Mouse (Mus musculus): ENCODE measurements around the gene Khsrp. TPM values are rescaled to one million over a fixed set of nuclear protein-coding genes. Genes with fewer than 3 reads are reported as not detected.

The Khsrp gene
- polyA plus RNA-seq, 1 experiment, result 42.5 TPM

DNA sequence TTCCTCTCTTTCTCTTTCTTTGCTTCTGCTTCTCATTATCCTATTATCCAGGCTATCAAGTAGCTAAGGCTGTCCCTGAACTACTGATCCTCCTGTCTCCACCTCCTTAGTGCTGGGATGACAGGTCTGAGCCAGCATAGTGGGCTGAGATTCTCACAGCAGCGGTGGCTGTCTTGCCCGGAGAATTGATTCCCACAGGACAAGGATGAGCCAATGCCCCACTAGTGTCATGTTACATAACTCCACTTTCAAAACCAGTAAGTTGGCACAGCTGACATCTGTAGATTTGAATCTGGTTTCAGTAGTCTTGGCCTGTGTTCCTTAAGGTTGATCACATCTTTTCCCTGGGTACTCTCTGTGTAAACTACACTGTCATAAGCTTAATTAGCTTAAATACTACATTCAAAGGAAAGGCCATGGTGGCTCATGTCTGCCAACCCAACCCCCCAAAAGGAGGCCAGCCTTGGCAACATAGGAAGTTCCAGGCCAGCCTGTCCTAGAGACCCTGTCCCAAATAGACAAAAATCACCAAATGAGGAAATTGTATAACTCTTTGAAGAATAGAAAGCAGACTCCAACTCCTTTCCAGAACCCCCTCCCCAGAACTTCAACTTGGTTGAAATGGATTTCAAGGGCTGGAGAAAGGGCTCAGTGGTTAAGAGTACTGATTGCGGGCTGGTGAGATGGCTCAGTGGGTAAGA is 45.1 kb downstream of the Khsrp start:
- no peak for TF ChIP-seq TCF12 (IDR thresholded peaks at IDR 0.05; ENCODE audit: insufficient read depth, poor library complexity, severe bottlenecking)
- no peak for TF ChIP-seq MYOG (IDR thresholded peaks at IDR 0.05; ENCODE audit: control insufficient read depth in 1 of 3, insufficient read depth in 1 of 3, insufficient read length in 2 of 3, low read depth in 2 of 3)
- no peak for TF ChIP-seq REST (IDR thresholded peaks at IDR 0.05; ENCODE audit: insufficient read depth, insufficient read length)
- no peak for TF ChIP-seq CEBPB (IDR thresholded peaks at IDR 0.05; ENCODE audit: insufficient read depth, poor library complexity, severe bottlenecking)
- no peak for TF ChIP-seq SRF (IDR thresholded peaks at IDR 0.05; ENCODE audit: control insufficient read depth, insufficient read length, low read depth)
- TF ChIP-seq USF1 (IDR thresholded peaks at IDR 0.05; ENCODE audit: low read depth), result no peak
- no peak for TF ChIP-seq MYOD1 (IDR thresholded peaks at IDR 0.05; ENCODE audit: control insufficient read depth in 1 of 3, insufficient read length in 2 of 3, low read depth in 2 of 3)
- TF ChIP-seq POLR2A (IDR thresholded peaks at IDR 0.05; ENCODE audit: insufficient read length, low read depth), result no peak
- TF ChIP-seq POLR2AphosphoS2 (IDR thresholded peaks at IDR 0.05; ENCODE audit: insufficient read length, low read depth), result no peak
- no peak for TF ChIP-seq E2F4 (IDR thresholded peaks at IDR 0.05; ENCODE audit: insufficient read depth)
- no peak for TF ChIP-seq MAX (IDR thresholded peaks at IDR 0.05; ENCODE audit: low read depth)
- no peak for TF ChIP-seq TCF3 (IDR thresholded peaks at IDR 0.05; ENCODE audit: insufficient read length, low read depth)
- H3K79me2 ChIP-seq (ENCODE audit: control insufficient read depth, insufficient read depth), result peaks cover 11% of the 10 kb centered on the region
- H3ac ChIP-seq (ENCODE audit: control insufficient read depth, insufficient read length), result no peak overlapping the region
- H3K36me3 ChIP-seq (ENCODE audit: control insufficient read depth, insufficient read depth), result no peaks in the 10 kb centered on the region
- H3K4me2 ChIP-seq (ENCODE audit: low read depth), result no peak overlapping the region
- H3K27me3 ChIP-seq (ENCODE audit: control insufficient read depth, insufficient read depth, insufficient read length), result peaks cover 8% of the 10 kb centered on the region
- H3K4me3 ChIP-seq, result no peak overlapping the region

DNA sequence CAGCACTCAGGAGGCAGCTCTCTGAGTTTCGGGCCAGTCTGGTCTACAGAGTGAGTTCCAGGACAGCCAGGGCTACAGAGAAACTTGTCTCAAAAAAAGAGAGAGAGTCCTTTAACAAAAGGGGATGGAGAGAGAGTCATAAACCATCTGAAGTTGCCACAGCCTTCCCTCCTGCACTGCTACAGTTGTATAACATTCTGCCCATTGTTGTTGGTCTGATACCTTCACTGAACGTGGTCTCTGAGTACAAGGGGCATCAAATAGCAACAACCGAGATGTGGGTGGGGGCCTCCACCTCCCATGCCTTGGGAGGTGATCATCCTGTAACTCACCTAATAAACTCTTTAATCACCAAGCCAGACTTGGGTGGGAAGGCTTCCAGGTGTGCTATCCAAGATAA is 45.7 kb downstream of the Khsrp start:
- H3K36me3 ChIP-seq (ENCODE audit: control insufficient read depth, insufficient read depth), result no peaks in the 10 kb centered on the region
- no peak overlapping the region for H3K4me3 ChIP-seq
- H3ac ChIP-seq (ENCODE audit: control insufficient read depth, insufficient read length), result no peak overlapping the region
- H3K79me2 ChIP-seq (ENCODE audit: control insufficient read depth, insufficient read depth), result peaks cover 5% of the 10 kb centered on the region
- peaks cover 12% of the 10 kb centered on the region for H3K27me3 ChIP-seq (ENCODE audit: control insufficient read depth, insufficient read depth, insufficient read length)
- no peak for TF ChIP-seq USF1 (IDR thresholded peaks at IDR 0.05; ENCODE audit: low read depth)
- TF ChIP-seq SRF (IDR thresholded peaks at IDR 0.05; ENCODE audit: control insufficient read depth, insufficient read length, low read depth), result no peak
- TF ChIP-seq POLR2A (IDR thresholded peaks at IDR 0.05; ENCODE audit: insufficient read length, low read depth), result no peak
- no peak for TF ChIP-seq MAX (IDR thresholded peaks at IDR 0.05; ENCODE audit: low read depth)
- no peak for TF ChIP-seq MYOG (IDR thresholded peaks at IDR 0.05; ENCODE audit: control insufficient read depth in 1 of 3, insufficient read depth in 1 of 3, insufficient read length in 2 of 3, low read depth in 2 of 3)
- H3K4me2 ChIP-seq (ENCODE audit: low read depth), result no peak overlapping the region

DNA sequence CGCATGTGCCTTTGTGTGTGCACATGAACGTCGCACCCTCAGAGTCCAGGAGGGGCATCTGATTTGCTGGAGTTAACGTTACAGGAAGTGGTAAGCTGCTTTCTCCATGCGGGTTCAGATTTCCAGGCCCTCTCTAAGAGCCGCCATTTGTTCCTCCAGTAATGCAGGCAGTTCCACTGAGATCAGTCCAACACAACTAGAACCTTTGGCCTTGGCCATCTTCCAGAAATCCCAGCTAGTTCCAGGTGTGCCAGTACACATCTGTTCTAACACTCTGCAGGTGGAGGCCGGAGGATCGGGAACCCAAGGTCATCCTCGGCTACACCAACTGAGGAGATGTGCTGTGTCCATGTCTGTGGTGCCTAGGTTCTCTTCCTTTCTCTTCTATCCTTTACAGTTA is 46.4 kb downstream of the Khsrp start:
- Histone ChIP-seq H3K4me3 (no peak overlapping the region), H3K4me2 (ENCODE audit: low read depth) (no peak overlapping the region), H3K27me3 (ENCODE audit: control insufficient read depth, insufficient read depth, insufficient read length) (peaks cover 12% of the 10 kb centered on the region), H3K79me2 (ENCODE audit: control insufficient read depth, insufficient read depth) (no peaks in the 10 kb centered on the region), H3ac (ENCODE audit: control insufficient read depth, insufficient read length) (no peak overlapping the region), H3K36me3 (ENCODE audit: control insufficient read depth, insufficient read depth) (no peaks in the 10 kb centered on the region)
- no peak for TF ChIP-seq CEBPB (IDR thresholded peaks at IDR 0.05; ENCODE audit: insufficient read depth, poor library complexity, severe bottlenecking)
- no peak for TF ChIP-seq MYOG (IDR thresholded peaks at IDR 0.05; ENCODE audit: control insufficient read depth in 1 of 3, insufficient read depth in 1 of 3, insufficient read length in 2 of 3, low read depth in 2 of 3)
- TF ChIP-seq MAX (IDR thresholded peaks at IDR 0.05; ENCODE audit: low read depth), result no peak
- no peak for TF ChIP-seq TCF12 (IDR thresholded peaks at IDR 0.05; ENCODE audit: insufficient read depth, poor library complexity, severe bottlenecking)
- TF ChIP-seq POLR2A (IDR thresholded peaks at IDR 0.05; ENCODE audit: insufficient read length, low read depth), result no peak
- TF ChIP-seq MYOD1 (IDR thresholded peaks at IDR 0.05; ENCODE audit: control insufficient read depth in 1 of 3, insufficient read length in 2 of 3, low read depth in 2 of 3), result no peak
- no peak for TF ChIP-seq REST (IDR thresholded peaks at IDR 0.05; ENCODE audit: insufficient read depth, insufficient read length)
- TF ChIP-seq USF1 (IDR thresholded peaks at IDR 0.05; ENCODE audit: low read depth), result no peak
- no peak for TF ChIP-seq POLR2AphosphoS2 (IDR thresholded peaks at IDR 0.05; ENCODE audit: insufficient read length, low read depth)
- TF ChIP-seq E2F4 (IDR thresholded peaks at IDR 0.05; ENCODE audit: insufficient read depth), result no peak
- no peak for TF ChIP-seq SRF (IDR thresholded peaks at IDR 0.05; ENCODE audit: control insufficient read depth, insufficient read length, low read depth)

DNA sequence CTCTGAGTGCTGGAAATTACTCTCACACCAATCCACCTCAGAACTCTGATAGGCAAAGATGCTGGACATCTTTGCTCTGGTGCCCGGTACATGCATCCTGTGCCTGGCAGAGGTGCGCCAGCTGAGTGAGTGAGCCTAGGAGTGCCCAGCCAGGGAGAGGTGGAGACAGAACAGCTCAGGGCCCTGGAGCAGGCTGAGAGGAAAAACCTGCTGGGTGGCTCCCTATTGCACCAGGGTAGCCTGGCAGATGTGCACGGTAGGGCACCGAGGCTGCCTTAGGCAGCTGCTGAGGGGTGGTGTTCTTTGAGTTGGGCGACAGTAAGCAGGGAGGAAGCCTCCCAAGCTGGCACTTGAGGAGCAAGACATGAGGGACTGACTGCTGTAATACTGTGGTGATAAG is 49.3 kb downstream of the Khsrp start, which contains the start of gene Acer1:
TSS of gene Acer1 (minus strand) at position 114 of the 400 bp plus-strand sequence.
- Histone ChIP-seq H3ac (ENCODE audit: control insufficient read depth, insufficient read length) (no peak within 1 kb of the TSS), H3K79me2 (ENCODE audit: control insufficient read depth, insufficient read depth) (no peaks in the 10 kb centered on the region), H3K4me3 (no peak within 1 kb of the TSS), H3K4me2 (ENCODE audit: low read depth) (no peak within 1 kb of the TSS), H3K36me3 (ENCODE audit: control insufficient read depth, insufficient read depth) (no peaks in the 10 kb centered on the region), H3K27me3 (ENCODE audit: control insufficient read depth, insufficient read depth, insufficient read length) (peaks cover 26% of the 10 kb centered on the region)
- no peak for TF ChIP-seq TCF12 (IDR thresholded peaks at IDR 0.05; ENCODE audit: insufficient read depth, poor library complexity, severe bottlenecking)
- TF ChIP-seq TCF3 (IDR thresholded peaks at IDR 0.05; ENCODE audit: insufficient read length, low read depth), result no peak
- TF ChIP-seq E2F4 (IDR thresholded peaks at IDR 0.05; ENCODE audit: insufficient read depth), result no peak
- TF ChIP-seq CEBPB (IDR thresholded peaks at IDR 0.05; ENCODE audit: insufficient read depth, poor library complexity, severe bottlenecking), result no peak
- TF ChIP-seq MYOD1 (IDR thresholded peaks at IDR 0.05; ENCODE audit: control insufficient read depth in 1 of 3, insufficient read length in 2 of 3, low read depth in 2 of 3), result no peak
- TF ChIP-seq REST (IDR thresholded peaks at IDR 0.05; ENCODE audit: insufficient read depth, insufficient read length), result no peak
- no peak for TF ChIP-seq POLR2AphosphoS2 (IDR thresholded peaks at IDR 0.05; ENCODE audit: insufficient read length, low read depth)
- TF ChIP-seq POLR2A (IDR thresholded peaks at IDR 0.05; ENCODE audit: insufficient read length, low read depth), result no peak
- no peak for TF ChIP-seq MAX (IDR thresholded peaks at IDR 0.05; ENCODE audit: low read depth)
- TF ChIP-seq SRF (IDR thresholded peaks at IDR 0.05; ENCODE audit: control insufficient read depth, insufficient read length, low read depth), result no peak
- TF ChIP-seq USF1 (IDR thresholded peaks at IDR 0.05; ENCODE audit: low read depth), result no peak
- TF ChIP-seq MYOG (IDR thresholded peaks at IDR 0.05; ENCODE audit: control insufficient read depth in 1 of 3, insufficient read depth in 1 of 3, insufficient read length in 2 of 3, low read depth in 2 of 3), result no peak
